Mouse (Mus musculus) olfactory bulb, adult 2 months (tissue): ENCODE measurements around the gene Dscam.

Source experiments
- CTCF ChIP-seq: fragments of 200-500 bp; IDR thresholded peaks from 2 replicates; pipeline ENCODE4 v1.5.1; 2012; ENCODE audit warnings: low read depth, mild to moderate bottlenecking, low read length, moderate library complexity; ENCODE audit not compliant: insufficient read depth
- POLR2A ChIP-seq: fragments of 200-500 bp; IDR thresholded peaks from 2 replicates; pipeline ENCODE4 v1.6.1; 2012; ENCODE audit warnings: mild to moderate bottlenecking, low read depth, low read length, moderate library complexity; ENCODE audit not compliant: insufficient read depth

GRCm38 (mm10) chr16:96655548-96655947 lies 515.0 kb downstream of the Dscam start:
- TF ChIP-seq CTCF (no peak), POLR2A (no peak)
